Mouse (Mus musculus) hindlimb bud, embryonic 11.5 days (tissue): ENCODE measurements at regions not wholly inside any gene's neighbourhood (a gene's known extent, or its start where the extent isn't known, plus 50 kb on each side); places are given as distances from the start of the nearest gene placed in this dataset.
A peak's percentile ranks its signal among the peaks of the same experiment; 100 is the strongest.

Experiments used
- DNase-seq: peaks from one replicate; pipeline ENCODE4 v3.0.0-alpha.2; 2012; ENCODE audit warnings: low read depth, low spot score; ENCODE audit errors: extremely low spot score

- no peak for DNase-seq
Observed at GRCm38 (mm10) chr2:57772315-57772714, 225.4 kb upstream of the Galnt5 start.

DNA sequence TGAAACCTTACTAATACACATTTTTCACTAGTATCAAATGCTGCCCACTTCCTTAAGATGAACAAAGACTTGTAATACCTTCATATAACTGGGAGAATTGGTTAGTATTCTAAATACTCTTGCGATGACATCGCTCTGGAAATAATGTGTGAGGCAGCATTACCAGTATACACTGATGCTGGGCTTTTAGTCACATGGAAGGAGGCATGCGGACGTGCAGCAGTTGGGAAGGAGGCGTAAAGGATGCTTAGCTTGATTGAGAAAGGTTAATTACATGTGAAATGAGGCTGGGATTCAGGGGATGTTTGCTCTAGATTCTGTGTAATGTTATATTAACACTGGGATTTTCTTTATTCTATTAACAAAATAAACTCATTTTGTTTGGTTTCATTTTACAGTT is 221.5 kb upstream of the Galnt5 start:
- no peak for DNase-seq

GRCm38 (mm10) chr2:57780836-57781235 is 216.8 kb upstream of the Galnt5 start:
- DNase-seq, result no peak

GRCm38 (mm10) chr2:57793519-57794296 is 204.0 kb upstream of the Galnt5 start:
- DNase-seq, result no peak

DNA sequence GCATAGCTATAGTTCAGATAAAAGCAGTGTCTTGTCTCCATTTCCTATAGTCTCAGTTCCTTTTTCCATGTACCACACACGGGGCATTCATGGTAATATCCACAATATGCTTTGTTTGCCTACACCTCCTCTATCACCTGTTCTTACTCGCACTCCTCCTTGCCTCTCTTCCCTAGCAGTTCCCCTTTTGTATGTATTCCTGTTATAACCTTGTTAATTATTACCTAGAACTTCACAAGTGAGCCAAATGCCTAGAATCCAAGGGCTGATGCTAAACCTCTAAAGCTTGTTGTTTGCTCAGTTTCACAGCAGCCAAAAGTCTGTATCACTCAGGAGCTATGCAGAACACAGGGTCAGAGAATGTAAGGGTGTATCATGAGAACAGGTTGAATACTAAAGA is 198.4 kb upstream of the Galnt5 start:
- no peak for DNase-seq

GRCm38 (mm10) chr2:57807911-57808310 is 189.8 kb upstream of the Galnt5 start:
- no peak for DNase-seq

DNA sequence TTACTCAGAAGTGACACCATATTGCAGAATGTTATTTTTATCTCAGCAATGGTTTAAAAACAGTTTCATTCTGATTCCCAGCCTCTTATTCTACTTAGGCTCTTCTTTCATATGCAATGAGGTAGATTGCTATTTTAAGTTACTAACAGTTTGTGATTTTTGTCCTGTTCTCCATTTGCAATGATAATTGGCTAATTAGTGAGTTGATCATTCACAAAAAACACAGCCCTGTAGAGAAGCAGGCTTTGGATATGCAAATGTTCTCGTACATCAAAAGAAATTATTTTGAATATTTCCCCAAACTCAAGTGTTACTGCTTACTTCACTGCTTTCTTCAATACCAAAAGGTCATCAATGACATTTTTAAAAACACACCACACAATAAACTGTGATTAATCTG is 184.7 kb upstream of the Galnt5 start:
- DNase-seq, result no peak

DNA sequence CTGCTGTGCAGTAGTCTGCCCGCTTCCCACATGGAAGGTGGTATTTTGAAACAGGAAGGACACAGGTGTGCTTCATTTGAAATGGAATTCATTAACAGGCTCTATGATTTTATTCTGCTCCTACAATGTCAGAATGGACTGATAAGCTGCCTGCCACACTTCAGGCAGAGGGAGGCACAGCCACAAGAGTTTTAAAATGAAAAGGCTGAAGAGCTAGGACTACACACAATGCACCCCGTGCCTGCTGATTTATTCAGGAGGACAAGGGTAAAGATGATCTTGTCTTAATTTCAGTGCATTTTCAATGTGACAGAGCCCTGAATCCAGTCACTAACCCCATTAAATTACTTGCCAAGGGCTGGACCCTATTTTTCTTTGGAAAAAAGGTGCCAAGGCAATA is 177.3 kb upstream of the Galnt5 start:
- no peak for DNase-seq

- peak; percentile 58 for DNase-seq
Observed at GRCm38 (mm10) chr2:57820923-57821322, 176.8 kb upstream of the Galnt5 start.

GRCm38 (mm10) chr2:57828284-57828683 is 169.4 kb upstream of the Galnt5 start:
- no peak for DNase-seq

DNA sequence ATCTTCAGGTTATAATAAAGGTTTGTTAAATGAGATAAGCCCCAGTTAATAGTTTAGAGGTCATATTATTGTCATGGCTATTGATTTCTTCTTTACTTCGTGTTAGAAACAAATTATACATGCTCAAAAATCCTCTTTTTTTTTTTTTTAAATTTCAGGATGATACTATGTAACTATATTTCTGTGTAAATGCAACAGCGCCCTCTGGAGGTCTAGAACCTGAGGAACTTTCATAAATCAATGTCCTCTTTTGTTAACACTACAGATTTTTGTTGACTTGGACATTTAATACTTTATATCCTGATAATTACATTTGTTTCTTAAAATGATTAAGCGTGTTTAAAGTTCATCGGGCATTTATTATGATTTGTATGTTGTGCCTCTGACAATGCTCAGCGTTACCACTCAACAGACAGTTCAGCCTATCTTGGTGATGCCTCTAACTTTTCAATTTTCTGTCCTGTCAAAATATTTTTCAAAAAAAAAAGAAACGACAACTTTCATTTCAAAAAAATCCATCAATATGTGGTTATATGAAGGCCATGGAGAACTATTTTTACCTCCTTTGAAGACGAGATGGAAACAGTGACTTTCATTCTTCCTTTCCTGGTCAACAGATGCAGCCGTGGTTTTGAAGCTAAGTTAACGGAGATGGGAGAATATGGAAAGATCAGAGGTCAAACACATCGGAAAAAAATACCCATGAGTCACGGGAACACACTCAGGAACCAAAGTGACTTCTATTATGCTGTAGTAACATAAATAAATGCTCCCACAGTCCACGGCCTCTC is 164.9 kb upstream of the Galnt5 start:
- DNase-seq, result no peak

GRCm38 (mm10) chr2:57845135-57845534 is 152.5 kb upstream of the Galnt5 start:
- DNase-seq, result no peak

DNA sequence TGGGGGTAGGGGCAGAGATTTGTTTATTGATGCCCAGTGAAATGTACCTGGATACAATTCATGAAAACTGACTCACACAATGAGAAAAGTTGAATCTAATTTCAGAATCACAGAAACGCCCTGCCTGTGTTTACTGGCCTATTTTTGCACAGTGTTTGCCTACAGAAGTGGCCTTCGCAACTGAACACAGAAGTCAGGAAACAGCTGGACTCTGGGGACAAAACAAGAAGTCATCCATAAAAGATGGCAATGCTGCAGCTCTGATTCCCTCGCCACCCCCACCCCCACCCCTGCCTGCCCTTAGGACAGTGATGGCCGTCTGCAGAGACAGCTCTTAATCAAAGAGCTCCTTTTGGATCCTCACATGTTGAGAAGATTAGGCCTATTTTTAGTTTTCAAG is 150.0 kb upstream of the Galnt5 start:
- no peak for DNase-seq

DNA sequence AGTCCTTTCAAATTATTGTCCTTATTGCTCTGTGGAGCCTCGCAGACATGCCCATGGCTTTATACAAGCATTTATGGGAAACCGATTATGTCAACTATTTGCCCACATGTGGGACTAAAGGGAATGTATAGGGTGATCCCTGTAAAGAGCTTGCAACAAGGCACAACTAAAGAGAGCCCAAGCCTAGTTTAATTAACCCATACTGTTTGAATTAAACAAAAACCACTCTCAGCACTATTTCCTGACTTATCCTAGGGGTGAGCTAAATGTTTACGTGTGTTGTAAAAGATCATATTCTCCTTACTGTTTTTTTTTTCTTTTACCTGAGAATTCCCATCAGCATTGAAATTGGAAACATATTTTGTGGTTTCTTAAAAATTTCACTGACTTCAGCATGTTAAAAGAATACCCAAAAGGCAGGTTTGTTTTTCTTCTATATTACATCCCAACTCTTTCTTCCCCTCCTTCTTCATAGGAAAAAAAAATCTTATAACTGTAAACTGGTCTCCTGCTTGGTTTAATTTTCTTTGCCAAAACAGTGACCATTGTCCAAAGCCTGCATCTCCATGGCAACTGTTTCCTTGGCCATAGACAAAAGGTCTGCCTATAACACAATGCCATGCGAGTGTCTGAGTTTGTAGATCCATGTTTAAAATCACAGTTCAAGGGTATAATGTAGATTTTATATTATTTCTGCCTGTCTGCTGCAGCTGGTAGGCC is 148.2 kb upstream of the Galnt5 start:
- no peak for DNase-seq

DNA sequence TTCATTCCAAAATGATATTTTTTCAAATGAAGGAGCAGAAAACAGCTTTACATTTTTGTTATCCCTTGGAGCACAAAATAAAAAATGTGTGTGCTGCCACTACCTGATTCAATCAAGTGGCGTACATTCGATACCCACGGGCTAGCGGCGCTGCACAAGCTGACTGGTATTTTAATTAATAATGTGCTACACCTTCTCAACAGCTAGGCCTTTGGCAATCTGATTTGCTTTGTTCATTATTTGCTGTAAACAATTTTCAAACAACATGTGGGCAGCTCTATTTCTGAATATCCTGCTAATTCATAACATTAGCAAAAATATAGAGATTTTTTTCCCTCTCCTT is 147.7 kb upstream of the Galnt5 start:
- DNase-seq, result no peak

- no peak for DNase-seq
Observed at GRCm38 (mm10) chr2:57856524-57857107, 141.1 kb upstream of the Galnt5 start.

- no peak for DNase-seq
Observed at GRCm38 (mm10) chr2:57865289-57865688, 132.4 kb upstream of the Galnt5 start.

DNA sequence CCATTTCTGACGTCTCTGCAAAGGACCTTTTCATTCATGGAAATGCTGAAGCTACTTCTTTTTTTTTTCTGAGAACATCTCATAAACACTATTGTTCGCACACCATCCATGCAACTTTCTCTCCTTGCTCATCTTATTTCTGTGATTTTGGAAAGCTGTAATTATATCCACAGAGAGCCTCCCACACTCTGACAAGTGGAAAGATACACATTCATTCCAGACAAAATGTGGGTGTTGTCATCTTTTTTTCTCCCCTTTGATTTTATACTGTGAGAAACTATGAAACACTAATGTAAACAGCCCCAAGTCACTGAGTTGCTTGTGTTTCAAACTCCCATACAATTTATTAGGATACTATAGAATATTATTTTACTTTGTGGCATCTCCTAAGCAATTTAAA is 129.6 kb upstream of the Galnt5 start:
- DNase-seq, result no peak

DNA sequence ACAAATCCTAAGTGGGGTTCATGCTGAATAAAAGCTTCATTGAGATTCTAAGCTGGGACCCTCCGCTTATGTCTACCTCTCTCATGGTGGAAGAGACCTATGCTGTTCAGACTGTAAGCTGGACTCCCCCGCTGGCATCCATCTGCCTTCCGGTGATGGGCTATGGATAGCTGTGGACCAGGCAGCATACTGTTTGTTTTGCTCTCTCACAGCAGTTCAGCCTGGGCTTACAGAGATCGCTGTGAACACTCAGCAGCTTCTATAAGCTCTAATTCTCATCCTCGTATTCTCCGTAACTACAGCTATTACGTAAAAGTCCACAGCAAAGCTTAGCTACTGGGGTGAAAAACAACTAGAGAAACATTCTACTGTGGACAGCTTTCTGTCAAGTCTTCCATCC is 97.5 kb upstream of the Galnt5 start:
- no peak for DNase-seq

- DNase-seq, result no peak
Observed at GRCm38 (mm10) chr2:57900580-57901247, 97.0 kb upstream of the Galnt5 start.

- DNase-seq, result no peak
Observed at GRCm38 (mm10) chr2:57905184-57905583, 92.5 kb upstream of the Galnt5 start.
